Mouse (Mus musculus) midbrain, embryonic 16.5 days (tissue): ENCODE results near the gene Msh3. TPM values are rescaled to one million over a fixed set of nuclear protein-coding genes. Genes with fewer than 3 reads are reported as not detected.
A peak's percentile ranks its signal among the peaks of the same experiment; 100 is the strongest.

Experiments used
- ATAC-seq: fragments of 200-750 bp; cut with Nextera tagmentation; 2 replicates; pipeline ENCODE4 v1.8.0; 2017; ENCODE audit warnings: moderate TSS enrichment
- H3K27ac ChIP-seq: fragments of 300-500 bp; sonication (generic); 2 replicates; pipeline ENCODE4 v1.5.1; 2014; ENCODE audit warnings: mild to moderate bottlenecking, low read length, mixed read lengths
- H3K27me3 ChIP-seq: fragments of 300-500 bp; sonication (generic); 2 replicates; pipeline ENCODE4 v1.6.1; 2014; ENCODE audit warnings: low read depth, low read length, mixed read lengths; ENCODE audit not compliant: control insufficient read depth, insufficient read depth
- H3K36me3 ChIP-seq: fragments of 300-500 bp; sonication (generic); 2 replicates; pipeline ENCODE4 v1.6.1; 2014; ENCODE audit warnings: mild to moderate bottlenecking, low read length, moderate library complexity, mixed read lengths; ENCODE audit not compliant: control insufficient read depth, insufficient read depth
- H3K4me1 ChIP-seq: fragments of 300-500 bp; sonication (generic); 2 replicates; pipeline ENCODE4 v1.6.1; 2014; ENCODE audit warnings: mild to moderate bottlenecking, low read length, mixed read lengths; ENCODE audit not compliant: control insufficient read depth, insufficient read depth
- H3K4me2 ChIP-seq: fragments of 300-500 bp; sonication (generic); 2 replicates; pipeline ENCODE4 v1.6.1; 2014; ENCODE audit warnings: mild to moderate bottlenecking, low read length, mixed read lengths
- H3K4me3 ChIP-seq: fragments of 300-500 bp; sonication (generic); 2 replicates; pipeline ENCODE4 v1.5.1; 2014; ENCODE audit warnings: low read depth, mild to moderate bottlenecking, low read length, moderate library complexity, mixed read lengths
- H3K9ac ChIP-seq: fragments of 300-500 bp; sonication (generic); 2 replicates; pipeline ENCODE4 v1.6.1; 2014; ENCODE audit warnings: low read depth, low read length, mixed read lengths
- H3K9me3 ChIP-seq: fragments of 300-500 bp; sonication (generic); replicated peaks from 2 replicates; pipeline ENCODE4 v1.6.1; 2014; ENCODE audit warnings: mild to moderate bottlenecking, low read length, mixed read lengths; ENCODE audit not compliant: control insufficient read depth, poor library complexity, severe bottlenecking
- WGBS: fragments of 180-500 bp; shearing (Covaris S2); extraction: QIAGEN DNeasy Blood & Tissue Kit; methylation state at CpG from one replicate; pipeline ENCODE4 v1.1.7; 2014; 5-methylcytosine and 5-hydroxymethylcytosine counted together
- polyA plus RNA-seq: library from polyadenylated mRNA; unstranded; fragments of >200 nt; fragmentation: Nextera tagmentation; extraction: Ambion mirVana; gene quantifications from 2 replicates; pipeline ENCODE4 v1.2.1, GENCODE M21; 2015

The Msh3 gene
- polyA plus RNA-seq, 1 experiment from 2014 or later: 21.8 TPM

GRCm38 (mm10) chr13:92365312-92365711 lies 10.5 kb upstream of the Msh3 start:
- Histone ChIP-seq H3K9me3 (no peaks in the 10 kb centered on the region), H3K27ac (no peak overlapping the region), H3K4me2 (no peak overlapping the region), H3K36me3 (no peaks in the 10 kb centered on the region), H3K27me3 (no peaks in the 10 kb centered on the region), H3K4me3 (no peak overlapping the region), H3K4me1 (no peaks in the 10 kb centered on the region), H3K9ac (no peak overlapping the region)
- no peak for ATAC-seq
- 77% methylated on average over 4 of the region's 4 CpGs for WGBS

- no peaks in the 10 kb centered on the region for H3K27me3 ChIP-seq
- no peaks in the 10 kb centered on the region for H3K36me3 ChIP-seq
- no peak overlapping the region for H3K4me3 ChIP-seq
- no peaks in the 10 kb centered on the region for H3K9me3 ChIP-seq
- 89% methylated on average over 2 of the region's 2 CpGs for WGBS
- ATAC-seq: no peak
- H3K27ac ChIP-seq: no peak overlapping the region
- H3K4me2 ChIP-seq: no peak overlapping the region
- H3K9ac ChIP-seq: no peak overlapping the region
- no peaks in the 10 kb centered on the region for H3K4me1 ChIP-seq
These were observed 6.8 kb upstream of the Msh3 start for GRCm38 (mm10) chr13:92361609-92362008.

GRCm38 (mm10) chr13:92357644-92358043 lies 2.8 kb upstream of the Msh3 start:
- Histone ChIP-seq H3K36me3 (no peaks in the 10 kb centered on the region), H3K4me1 (peaks cover 13% of the 10 kb centered on the region), H3K4me3 (no peak overlapping the region), H3K4me2 (no peak overlapping the region), H3K9me3 (no peaks in the 10 kb centered on the region), H3K27ac (no peak overlapping the region), H3K27me3 (no peaks in the 10 kb centered on the region), H3K9ac (no peak overlapping the region)
- WGBS: 56% methylated on average over 2 of the region's 2 CpGs
- ATAC-seq: no peak

GRCm38 (mm10) chr13:92356376-92356775 lies 1.6 kb upstream of the Msh3 start:
- no peaks in the 10 kb centered on the region for H3K9me3 ChIP-seq
- H3K4me2 ChIP-seq: no peak overlapping the region
- H3K4me1 ChIP-seq: peaks cover 13% of the 10 kb centered on the region
- H3K4me3 ChIP-seq: no peak overlapping the region
- ATAC-seq: no peak
- no peaks in the 10 kb centered on the region for H3K27me3 ChIP-seq
- no peaks in the 10 kb centered on the region for H3K36me3 ChIP-seq
- H3K9ac ChIP-seq: no peak overlapping the region
- 75% methylated on average over 7 of the region's 7 CpGs for WGBS
- no peak overlapping the region for H3K27ac ChIP-seq

- H3K36me3 ChIP-seq: no peaks in the 10 kb centered on the region
- peak overlapping the region; percentile 28; the same call in 1 of the 2 replicates for H3K27ac ChIP-seq
These were observed 455 bp upstream of the Msh3 start for GRCm38 (mm10) chr13:92355272-92355643.

GRCm38 (mm10) chr13:92353956-92354355 lies 847 bp downstream of the Msh3 start:
- Histone ChIP-seq H3K9me3 (no peaks in the 10 kb centered on the region), H3K4me2 (peak overlapping the region; percentile 99), H3K4me1 (peaks cover 13% of the 10 kb centered on the region), H3K27me3 (no peaks in the 10 kb centered on the region), H3K9ac (peak overlapping the region; percentile 80), H3K4me3 (peak overlapping the region; percentile 73), H3K27ac (peak overlapping the region; percentile 92; the same call in 1 of the 2 replicates), H3K36me3 (no peaks in the 10 kb centered on the region; the same call in 1 of the 2 replicates)
- WGBS: 25% methylated on average over 4 of the region's 4 CpGs
- ATAC-seq: no peak

More at GRCm38 (mm10) chr13:92355272-92355643, 455 bp upstream of the Msh3 start:
- Histone ChIP-seq H3K27me3 (no peaks in the 10 kb centered on the region), H3K4me2 (peak overlapping the region; percentile 99), H3K9me3 (no peaks in the 10 kb centered on the region), H3K9ac (peak overlapping the region; percentile 80), H3K4me1 (peaks cover 13% of the 10 kb centered on the region), H3K4me3 (peak overlapping the region; percentile 73)
- peak; percentile 68 for ATAC-seq
- 0% methylated on average over 24 of the region's 24 CpGs for WGBS

GRCm38 (mm10) chr13:92351100-92351499 lies 3.7 kb downstream of the Msh3 start:
- no peak for ATAC-seq
- WGBS: 93% methylated on average over 6 of the region's 6 CpGs
- H3K4me1 ChIP-seq: peaks cover 13% of the 10 kb centered on the region
- H3K4me2 ChIP-seq: no peak overlapping the region
- H3K9me3 ChIP-seq: no peaks in the 10 kb centered on the region
- peaks cover 4% of the 10 kb centered on the region for H3K36me3 ChIP-seq
- no peak overlapping the region for H3K4me3 ChIP-seq
- no peak overlapping the region for H3K27ac ChIP-seq
- H3K9ac ChIP-seq: no peak overlapping the region
- H3K27me3 ChIP-seq: no peaks in the 10 kb centered on the region

- WGBS: 87% methylated on average over 5 of the region's 5 CpGs
- no peaks in the 10 kb centered on the region for H3K4me1 ChIP-seq
- H3K9me3 ChIP-seq: no peaks in the 10 kb centered on the region
- H3K27me3 ChIP-seq: no peaks in the 10 kb centered on the region
- peaks cover 6% of the 10 kb centered on the region for H3K36me3 ChIP-seq
- H3K4me2 ChIP-seq: no peak overlapping the region
- H3K9ac ChIP-seq: no peak overlapping the region
- no peak overlapping the region for H3K27ac ChIP-seq
- H3K4me3 ChIP-seq: no peak overlapping the region
- no peak for ATAC-seq
These were observed 8.5 kb downstream of the Msh3 start for GRCm38 (mm10) chr13:92346338-92346737.

GRCm38 (mm10) chr13:92344033-92344432 lies 10.8 kb downstream of the Msh3 start:
- Histone ChIP-seq H3K9ac (no peak overlapping the region), H3K4me3 (no peak overlapping the region), H3K4me2 (no peak overlapping the region), H3K27me3 (no peaks in the 10 kb centered on the region), H3K36me3 (peaks cover 6% of the 10 kb centered on the region), H3K27ac (no peak overlapping the region), H3K9me3 (no peaks in the 10 kb centered on the region), H3K4me1 (no peaks in the 10 kb centered on the region)
- WGBS: 87% methylated on average over 8 of the region's 8 CpGs
- 0 out of 2 replicates have a peak, but pooled peaks have one; percentile 21 for ATAC-seq
